Mouse (Mus musculus): ENCODE results near the gene Prcd. TPM values are rescaled to one million over a fixed set of nuclear protein-coding genes. Genes with fewer than 3 reads are reported as not detected.
"Not testable (repeated sequence)": the region's sequence is repeated elsewhere in the genome, so short reads cannot be mapped to it uniquely, and the experiment has no call there.

The Prcd gene
- polyA plus RNA-seq, 1 experiment, result 14.2 TPM

GRCm38 (mm10) chr11:116661291-116661947 lies 8.1 kb downstream of the Prcd start:
- peak in 1 of 2 experiments; percentile 56 for DNase-seq

GRCm38 (mm10) chr11:116661948-116662377 lies 8.6 kb downstream of the Prcd start:
- Histone ChIP-seq H3K27ac (ENCODE audit: insufficient read depth, low read length) (peak overlapping the region; percentile 88), H3K4me3 (replicated peaks; ENCODE audit: insufficient read depth, low read depth, low read length) (no peak overlapping the region), H3K27me3 (ENCODE audit: control insufficient read depth, insufficient read depth, low read length) (no peaks in the 10 kb centered on the region), H3K4me1 (ENCODE audit: control insufficient read depth, insufficient read depth, low read length) (peaks cover 41% of the 10 kb centered on the region)
- peak; percentile 64 to 70 for DNase-seq
- 5% methylated on average over 8 of the region's 8 CpGs for WGBS
- TF ChIP-seq POLR2A (IDR thresholded peaks at IDR 0.05; ENCODE audit: borderline replicate concordance, insufficient read depth, low read length) (no peak), CTCF (IDR thresholded peaks at IDR 0.05; ENCODE audit: borderline replicate concordance, insufficient read depth, low read depth, low read length) (no peak)

More at GRCm38 (mm10) chr11:116661291-116661947, 8.1 kb downstream of the Prcd start:
- peak overlapping the region; percentile 88 for H3K27ac ChIP-seq (ENCODE audit: insufficient read depth, low read length)
- peaks cover 44% of the 10 kb centered on the region for H3K4me1 ChIP-seq (ENCODE audit: control insufficient read depth, insufficient read depth, low read length)
- WGBS, result 15% methylated on average over 13 of the region's 13 CpGs
- H3K4me3 ChIP-seq (replicated peaks; ENCODE audit: insufficient read depth, low read depth, low read length), result no peak overlapping the region
- no peaks in the 10 kb centered on the region for H3K27me3 ChIP-seq (ENCODE audit: control insufficient read depth, insufficient read depth, low read length)
- TF ChIP-seq POLR2A (IDR thresholded peaks at IDR 0.05; ENCODE audit: borderline replicate concordance, insufficient read depth, low read length), result no peak
- no peak for TF ChIP-seq CTCF (IDR thresholded peaks at IDR 0.05; ENCODE audit: borderline replicate concordance, insufficient read depth, low read depth, low read length)

- TF ChIP-seq POLR2A (IDR thresholded peaks at IDR 0.05; ENCODE audit: borderline replicate concordance, insufficient read depth, low read length), result no peak
- TF ChIP-seq CTCF (IDR thresholded peaks at IDR 0.05; ENCODE audit: borderline replicate concordance, insufficient read depth, low read depth, low read length), result no peak
- Histone ChIP-seq H3K27me3 (ENCODE audit: control insufficient read depth, insufficient read depth, low read length) (no peaks in the 10 kb centered on the region), H3K4me3 (replicated peaks; ENCODE audit: insufficient read depth, low read depth, low read length) (no peak overlapping the region), H3K4me1 (ENCODE audit: control insufficient read depth, insufficient read depth, low read length) (peaks cover 29% of the 10 kb centered on the region), H3K27ac (ENCODE audit: insufficient read depth, low read length) (no peak overlapping the region)
- WGBS, result 90% methylated on average over 10 of the region's 10 CpGs
- no peak for DNase-seq
Observed at GRCm38 (mm10) chr11:116665289-116665688, 12.0 kb downstream of the Prcd start.

- H3K27ac ChIP-seq (ENCODE audit: insufficient read depth, low read length), result no peak overlapping the region
- no peaks in the 10 kb centered on the region for H3K27me3 ChIP-seq (ENCODE audit: control insufficient read depth, insufficient read depth, low read length)
- 81% methylated on average over 9 of the region's 9 CpGs for WGBS
- H3K4me3 ChIP-seq (replicated peaks; ENCODE audit: insufficient read depth, low read depth, low read length), result no peak overlapping the region
- TF ChIP-seq CTCF (IDR thresholded peaks at IDR 0.05; ENCODE audit: borderline replicate concordance, insufficient read depth, low read depth, low read length) (no peak), POLR2A (IDR thresholded peaks at IDR 0.05; ENCODE audit: borderline replicate concordance, insufficient read depth, low read length) (no peak)
- no peak for DNase-seq
- H3K4me1 ChIP-seq (ENCODE audit: control insufficient read depth, insufficient read depth, low read length), result peaks cover 18% of the 10 kb centered on the region
Observed at GRCm38 (mm10) chr11:116666566-116666965, 13.2 kb downstream of the Prcd start.

GRCm38 (mm10) chr11:116667012-116667411 lies 13.7 kb downstream of the Prcd start:
- peaks cover 13% of the 10 kb centered on the region for H3K4me1 ChIP-seq (ENCODE audit: control insufficient read depth, insufficient read depth, low read length)
- not testable (repeated sequence) for H3K27me3 ChIP-seq (ENCODE audit: control insufficient read depth, insufficient read depth, low read length); DNase-seq; H3K4me3 ChIP-seq (replicated peaks; ENCODE audit: insufficient read depth, low read depth, low read length); H3K27ac ChIP-seq (ENCODE audit: insufficient read depth, low read length)
- 95% methylated on average over 5 of the region's 5 CpGs for WGBS

GRCm38 (mm10) chr11:116667930-116668329 lies 14.6 kb downstream of the Prcd start:
- TF ChIP-seq CTCF (IDR thresholded peaks at IDR 0.05; ENCODE audit: borderline replicate concordance, insufficient read depth, low read depth, low read length), result no peak
- no peak for TF ChIP-seq POLR2A (IDR thresholded peaks at IDR 0.05; ENCODE audit: borderline replicate concordance, insufficient read depth, low read length)
- DNase-seq, result no peak
- H3K27ac ChIP-seq (ENCODE audit: insufficient read depth, low read length), result no peak overlapping the region
- WGBS, result 64% methylated on average over 8 of the region's 8 CpGs
- H3K27me3 ChIP-seq (ENCODE audit: control insufficient read depth, insufficient read depth, low read length), result no peaks in the 10 kb centered on the region
- H3K4me3 ChIP-seq (replicated peaks; ENCODE audit: insufficient read depth, low read depth, low read length), result no peak overlapping the region
- H3K4me1 ChIP-seq (ENCODE audit: control insufficient read depth, insufficient read depth, low read length), result peaks cover 5% of the 10 kb centered on the region

- 67% methylated on average over 10 of the region's 10 CpGs for WGBS
- H3K27me3 ChIP-seq (ENCODE audit: control insufficient read depth, insufficient read depth, low read length), result no peaks in the 10 kb centered on the region
- no peak for TF ChIP-seq POLR2A (IDR thresholded peaks at IDR 0.05; ENCODE audit: borderline replicate concordance, insufficient read depth, low read length)
- TF ChIP-seq CTCF (IDR thresholded peaks at IDR 0.05; ENCODE audit: borderline replicate concordance, insufficient read depth, low read depth, low read length), result no peak
- H3K4me3 ChIP-seq (replicated peaks; ENCODE audit: insufficient read depth, low read depth, low read length), result no peak overlapping the region
- no peak overlapping the region for H3K27ac ChIP-seq (ENCODE audit: insufficient read depth, low read length)
- DNase-seq, result no peak
- H3K4me1 ChIP-seq (ENCODE audit: control insufficient read depth, insufficient read depth, low read length), result no peaks in the 10 kb centered on the region; the same call in 1 of the 2 replicates
Observed at GRCm38 (mm10) chr11:116668381-116668825, 15.1 kb downstream of the Prcd start.

GRCm38 (mm10) chr11:116668839-116669238 lies 15.5 kb downstream of the Prcd start:
- no peak overlapping the region for H3K27ac ChIP-seq (ENCODE audit: insufficient read depth, low read length)
- H3K4me1 ChIP-seq (ENCODE audit: control insufficient read depth, insufficient read depth, low read length), result no peaks in the 10 kb centered on the region
- no peak overlapping the region for H3K4me3 ChIP-seq (replicated peaks; ENCODE audit: insufficient read depth, low read depth, low read length)
- WGBS, result 50% methylated on average over 7 of the region's 7 CpGs
- TF ChIP-seq POLR2A (IDR thresholded peaks at IDR 0.05; ENCODE audit: borderline replicate concordance, insufficient read depth, low read length) (no peak), CTCF (IDR thresholded peaks at IDR 0.05; ENCODE audit: borderline replicate concordance, insufficient read depth, low read depth, low read length) (peak; percentile 18; the same call in 1 of the 2 replicates)
- H3K27me3 ChIP-seq (ENCODE audit: control insufficient read depth, insufficient read depth, low read length), result no peaks in the 10 kb centered on the region
- no peak for DNase-seq
